Mouse (Mus musculus): Measurements from ENCODE around the gene Nlgn1.

DNA sequence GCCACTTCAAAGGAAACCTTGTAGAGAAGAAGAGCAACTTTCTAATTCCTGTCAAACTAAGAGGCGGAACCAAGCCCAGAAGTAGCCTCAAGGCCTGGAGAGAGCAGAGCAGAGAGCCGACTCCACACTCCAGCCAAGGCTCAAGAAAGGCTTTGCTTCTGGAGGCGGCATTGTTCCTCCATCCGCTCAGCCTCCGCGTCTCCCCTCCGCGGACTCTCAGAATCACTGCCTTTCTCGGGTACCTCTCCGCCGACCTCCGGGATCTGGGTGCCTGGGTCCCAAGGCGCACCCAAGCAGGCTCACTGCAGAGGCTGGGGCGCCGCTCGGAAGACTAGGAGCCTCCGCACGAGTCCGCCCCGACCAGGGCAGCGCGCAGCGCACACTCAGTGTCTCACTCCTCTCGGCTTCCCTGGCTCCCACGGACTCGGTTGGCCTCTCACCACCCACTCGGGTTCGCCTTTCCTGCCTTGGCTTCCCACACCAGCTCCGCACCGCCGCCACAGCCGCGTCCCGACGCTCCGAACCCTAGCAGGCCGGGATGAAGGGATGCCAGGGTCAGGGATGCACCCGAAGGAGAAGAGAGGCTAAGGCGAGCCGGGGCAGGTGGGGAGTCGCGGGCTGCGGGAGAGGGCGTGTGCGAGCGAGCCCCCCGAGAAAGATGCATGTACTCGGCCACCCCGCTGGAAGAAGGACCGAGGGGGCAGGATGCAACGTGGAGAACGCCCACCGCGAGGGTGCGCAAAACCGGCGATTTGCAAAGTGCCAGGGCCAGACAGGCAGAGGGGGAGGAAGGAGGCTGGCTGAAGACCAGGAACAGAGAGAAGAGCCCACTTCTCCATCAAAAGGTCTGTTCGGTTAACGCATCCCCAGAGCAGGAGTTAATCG is 841 bp downstream of the Nlgn1 start:
- TF ChIP-seq POLR2A (IDR thresholded peaks at IDR 0.05; ENCODE audit: insufficient read length, low read depth): no peak
- no peak for TF ChIP-seq TCF12 (IDR thresholded peaks at IDR 0.05; ENCODE audit: insufficient read depth, poor library complexity, severe bottlenecking)
- no peak for TF ChIP-seq MYOD1 (IDR thresholded peaks at IDR 0.05; ENCODE audit: control insufficient read depth in 1 of 3, insufficient read length in 2 of 3, low read depth in 2 of 3)
- TF ChIP-seq POLR2AphosphoS2 (IDR thresholded peaks at IDR 0.05; ENCODE audit: insufficient read length, low read depth): no peak
